Mouse (Mus musculus): ENCODE measurements around the gene Tspan18.

- no peak for TF ChIP-seq CTCF (IDR thresholded peaks at IDR 0.05; ENCODE audit: borderline replicate concordance, extremely low read depth, insufficient read depth, insufficient read length)
- no peak for TF ChIP-seq POLR2A (IDR thresholded peaks at IDR 0.05; ENCODE audit: borderline replicate concordance, extremely low read depth, insufficient read depth, insufficient read length, poor library complexity, severe bottlenecking)
Measured at GRCm38 (mm10) chr2:93178313-93178677, 156.0 kb downstream of the Tspan18 start.

All from brain, embryonic 14.5 days (tissue).